Mouse (Mus musculus) mature B cell (primary cell): ENCODE results near the gene Ifnz.
"Not testable (repeated sequence)": the region's sequence is repeated elsewhere in the genome, so short reads cannot be mapped to it uniquely, and the experiment has no call there.

ENCODE experiments used
- in situ Hi-C: fragments of 300-500 bp; cut with MboI; formaldehyde crosslinking; loops from 2 replicates; pipeline ENCODE4 v1.14.3; 2019

The Ifnz gene

GRCm38 (mm10) chr4:88785409-88785808 is 3.5 kb downstream of the Ifnz start, which contains the start of gene Gm13276:
Gene Gm13276, plus strand, starts transcription at chr4:88785709.
- in situ Hi-C loops: not testable (repeated sequence)

- in situ Hi-C loops: not testable (repeated sequence)
These were observed 6.5 kb downstream of the Ifnz start, which contains the start of gene Gm13277 for GRCm38 (mm10) chr4:88788402-88788801. Gene Gm13277, plus strand, starts transcription at chr4:88788632.

- in situ Hi-C loops: not testable (repeated sequence)
These were observed 9.3 kb downstream of the Ifnz start, which contains the start of gene Gm13278 for GRCm38 (mm10) chr4:88791250-88791649. Gene Gm13278, plus strand, starts transcription at chr4:88791550.

- in situ Hi-C loops: not testable (repeated sequence)
These were observed 12.2 kb downstream of the Ifnz start, which contains the start of gene Gm13275 for GRCm38 (mm10) chr4:88793936-88794675. Gene Gm13275, plus strand, starts transcription at chr4:88794487.

GRCm38 (mm10) chr4:88797097-88797496 is 15.2 kb downstream of the Ifnz start, which contains the start of gene Gm13279:
Gene Gm13279, plus strand, starts transcription at chr4:88797397.
- in situ Hi-C loops: not testable (repeated sequence)

DNA sequence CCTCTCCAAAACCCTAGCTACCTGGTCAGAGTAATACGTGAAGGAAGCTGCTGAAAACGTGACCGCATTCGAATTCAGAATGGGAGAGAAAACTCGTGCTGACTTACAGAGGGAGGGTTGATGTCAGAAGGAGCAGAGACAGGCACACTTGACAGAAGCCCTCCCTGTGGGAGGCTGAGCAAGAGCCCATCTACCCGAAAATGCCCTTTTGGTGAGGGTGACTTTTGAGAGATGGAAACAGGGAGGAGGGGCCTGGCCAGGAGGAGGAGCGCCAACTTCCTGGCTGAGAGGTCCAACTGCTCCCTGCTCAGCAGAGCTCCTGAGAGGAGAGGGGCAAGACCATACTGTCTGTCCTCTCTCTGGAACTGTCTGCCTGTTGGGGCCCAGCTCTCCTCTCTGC is 17.4 kb downstream of the Ifnz start, which contains the start of gene Gm13285:
TSS of gene Gm13285 (plus strand) at position 301 of the 400 bp plus-strand sequence.
- in situ Hi-C loops: not testable (repeated sequence)

DNA sequence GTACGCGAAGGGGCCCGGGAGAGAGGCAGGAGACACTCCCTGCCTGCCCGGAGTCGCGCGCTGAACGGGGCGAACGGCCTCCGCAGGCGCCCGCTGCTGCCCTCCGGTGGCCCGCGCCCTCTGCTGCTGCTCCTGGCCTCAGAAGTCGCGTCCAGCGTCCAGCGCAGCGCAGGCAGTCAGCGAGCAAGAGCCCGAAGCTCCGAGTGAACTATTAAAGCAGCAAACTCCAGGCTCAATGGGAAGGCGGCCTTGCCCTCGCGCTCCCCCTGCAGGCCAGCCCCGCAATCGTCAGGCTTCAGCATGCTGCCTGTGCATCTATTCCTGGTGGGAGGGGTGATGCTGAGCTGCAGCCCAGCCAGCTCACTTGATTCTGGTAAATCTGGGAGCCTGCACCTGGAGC is 21.0 kb downstream of the Ifnz start, which contains the start of gene Gm13287:
TSS of gene Gm13287 (plus strand) at position 301 of the 400 bp plus-strand sequence.
- in situ Hi-C loops: not testable (repeated sequence)

- in situ Hi-C loops: not testable (repeated sequence)
These were observed 23.3 kb downstream of the Ifnz start, which contains the start of gene Gm13288 for GRCm38 (mm10) chr4:88805231-88805630. Gene Gm13288, plus strand, starts transcription at chr4:88805531.

GRCm38 (mm10) chr4:88805761-88806160 is 23.8 kb downstream of the Ifnz start:
- in situ Hi-C loops: not testable (repeated sequence)

DNA sequence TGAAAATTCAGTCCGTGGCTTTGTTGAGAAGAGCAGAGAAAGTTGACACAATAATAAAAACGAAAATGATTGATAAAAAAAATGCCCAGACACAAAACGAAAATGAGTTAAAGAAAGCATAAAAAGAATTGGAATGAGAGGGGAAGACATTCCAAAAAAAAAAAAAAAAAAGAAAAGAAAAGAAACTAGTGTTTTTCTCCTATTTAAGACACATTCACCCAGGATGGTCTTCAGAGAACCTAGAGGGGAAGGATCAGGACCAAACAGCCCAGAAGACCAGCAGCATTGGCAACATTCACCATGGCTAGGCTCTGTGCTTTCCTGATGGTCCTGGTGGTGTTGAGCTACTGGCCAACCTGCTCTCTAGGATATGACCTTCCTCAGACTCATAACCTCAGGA is 34.0 kb downstream of the Ifnz start, which contains the start of gene Ifna7:
TSS of gene Ifna7 (plus strand) at position 301 of the 400 bp plus-strand sequence.
- in situ Hi-C loops: no loop called here

- in situ Hi-C loops: no loop called here
These were observed 37.7 kb downstream of the Ifnz start, which contains the start of gene Ifna11 for GRCm38 (mm10) chr4:88819659-88820058. Gene Ifna11, plus strand, starts transcription at chr4:88819959.

DNA sequence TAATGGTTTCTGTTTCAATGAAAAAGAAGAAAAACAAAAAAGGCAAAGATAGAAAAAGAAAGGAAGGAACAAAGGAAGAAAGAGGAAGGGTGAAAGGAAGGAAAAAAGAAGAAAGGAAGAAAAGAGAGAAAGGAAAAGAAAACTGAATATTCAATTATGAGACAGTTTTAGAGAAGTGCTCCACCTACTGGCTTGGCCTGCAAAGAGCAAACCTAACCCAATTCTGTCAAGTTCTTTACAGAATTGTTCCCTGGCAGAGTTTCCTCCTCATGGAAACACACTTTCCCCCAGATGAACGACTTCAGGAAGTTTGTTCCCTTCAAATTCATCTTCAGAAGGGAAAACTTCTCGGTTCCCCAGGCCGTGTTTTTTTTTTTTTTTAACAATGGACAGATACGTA is 41.1 kb downstream of the Ifnz start:
- in situ Hi-C loops: no loop called here

GRCm38 (mm10) chr4:88827116-88827515 is 45.2 kb downstream of the Ifnz start, which contains the start of gene Ifna6:
Gene Ifna6, plus strand, starts transcription at chr4:88827416.
- in situ Hi-C loops: not testable (repeated sequence)

DNA sequence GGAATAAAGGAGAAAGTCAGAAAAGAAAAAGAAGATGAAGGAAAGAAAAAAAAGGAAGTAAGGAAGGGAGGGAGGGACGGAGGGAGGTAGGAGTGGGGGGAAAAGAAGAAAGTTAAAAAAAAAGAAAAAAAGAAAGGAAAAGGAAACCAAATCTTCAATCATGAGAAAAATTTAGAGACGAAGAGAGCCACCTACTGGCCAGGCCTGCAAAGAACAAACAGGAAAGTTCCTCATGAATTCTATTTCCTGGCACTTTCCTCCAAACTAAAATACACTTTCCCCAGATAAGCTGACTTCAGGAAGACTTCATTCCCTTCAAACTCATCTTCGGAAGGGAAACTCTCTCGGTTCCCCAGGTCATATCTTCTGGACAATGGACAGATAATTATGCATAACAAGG is 48.6 kb downstream of the Ifnz start:
- in situ Hi-C loops: no loop called here
